Mouse (Mus musculus) Patski (cell line): ENCODE results near the gene Polr1d. TPM values are rescaled to one million over a fixed set of nuclear protein-coding genes. Genes with fewer than 3 reads are reported as not detected.

Experiments used
- ATAC-seq: fragments of 100-300 bp; one replicate; pipeline ENCODE4 v1.8.0; 2021
- CTCF ChIA-PET: fragments of 350-600 bp; sonication (Branson Sonifier 250); formaldehyde crosslinking; loops from one replicate; lab custom pipeline; 2022; ENCODE audit warnings: inconsistent platforms; lab: Charles Lee
- POLR2A ChIA-PET: fragments of 350-600 bp; sonication (Branson Sonifier 250); formaldehyde crosslinking; loops from one replicate; lab custom pipeline; 2022; ENCODE audit warnings: antibody characterized with exemption, inconsistent platforms; lab: Charles Lee
- DNase-seq: peaks from one replicate; pipeline ENCODE4 v3.0.0-alpha.2; 2011; ENCODE audit warnings: low read depth, low spot score
- H3K27me3 ChIP-seq: fragments of 371-371 bp; one replicate; pipeline ENCODE4 v1.5.1; 2021
- CTCF ChIP-seq: fragments of 100-300 bp; IDR thresholded peaks from one replicate; pipeline ENCODE4 v1.5.1; 2021
- in situ Hi-C: fragments of 300-500 bp; cut with MboI; formaldehyde crosslinking; loops from 3 replicates; pipeline ENCODE4 v1.11.1; 2018; ENCODE audit warnings: low pct_unique_long_range_greater_than_20kb, mixed read lengths
- polyA plus RNA-seq: library from polyadenylated mRNA; unstranded; gene quantifications from one replicate; pipeline ENCODE4 v1.2.3, GENCODE M21; 2021

Polr1d gene
- polyA plus RNA-seq, 1 experiment from 2014 or later, result 168 TPM

- CTCF ChIA-PET, result no interaction called here
- ATAC-seq (no peak), DNase-seq (no peak)
- POLR2A ChIA-PET, result no interaction called here
- in situ Hi-C loops, result no loop called here
- no peaks in the 10 kb centered on the region for H3K27me3 ChIP-seq
- no peak for TF ChIP-seq CTCF
Measured at GRCm38 (mm10) chr5:147159320-147159719, 82.5 kb downstream of the Polr1d start.

- no peaks in the 10 kb centered on the region for H3K27me3 ChIP-seq
- no peak for TF ChIP-seq CTCF
- ATAC-seq (no peak), DNase-seq (no peak)
- CTCF ChIA-PET, result no interaction called here
- POLR2A ChIA-PET, result no interaction called here
- in situ Hi-C loops, result no loop called here
Measured at GRCm38 (mm10) chr5:147159792-147160191, 82.9 kb downstream of the Polr1d start.

Other genes with a start within 250 kb of the Polr1d start
- 581 TPM for gene Rpl21, start 244.2 kb upstream of the Polr1d start, polyA plus RNA-seq
- gene Rasl11a, start 232.0 kb upstream of the Polr1d start, polyA plus RNA-seq, result 630 TPM
- gene Gtf3a, start 128.4 kb upstream of the Polr1d start, polyA plus RNA-seq, result 77.9 TPM
- gene Mtif3, start 113.2 kb upstream of the Polr1d start, polyA plus RNA-seq, result 39.6 TPM
- gene Lnx2, start 464 bp upstream of the Polr1d start, polyA plus RNA-seq, result 15.4 TPM
- not detected for gene Gsx1, start 111.6 kb downstream of the Polr1d start, polyA plus RNA-seq
- not detected for gene Pdx1, start 192.9 kb downstream of the Polr1d start, polyA plus RNA-seq
- gene Cdx2, start 230.2 kb downstream of the Polr1d start, polyA plus RNA-seq, result 0.13 TPM
- not detected for gene Urad, start 245.4 kb downstream of the Polr1d start, polyA plus RNA-seq